Mouse (Mus musculus): ENCODE measurements around the gene Rhox4e.
"Not testable (repeated sequence)": the region's sequence is repeated elsewhere in the genome, so short reads cannot be mapped to it uniquely, and the experiment has no call there.

Rhox4e gene

GRCm38 (mm10) chrX:37557112-37557511 is at the start of gene Rhox4e:
Gene Rhox4e, plus strand, starts transcription at chrX:37557412.
- DNase-seq (ENCODE audit: low read depth in 1 of 2, low spot score in 2 of 2): not testable (repeated sequence)

GRCm38 (mm10) chrX:37514059-37514458 is 43.2 kb upstream of the Rhox4e start, which contains the start of gene Rhox4d:
Gene Rhox4d, plus strand, starts transcription at chrX:37514359.
- not testable (repeated sequence) for DNase-seq (ENCODE audit: low read depth in 1 of 2, low spot score in 2 of 2)

GRCm38 (mm10) chrX:37530152-37530551 is 27.1 kb upstream of the Rhox4e start, which contains the start of gene Rhox2e:
Gene Rhox2e, plus strand, starts transcription at chrX:37530452.
- not testable (repeated sequence) for DNase-seq (ENCODE audit: low read depth in 1 of 2, low spot score in 2 of 2)

GRCm38 (mm10) chrX:37541719-37542118 is 15.5 kb upstream of the Rhox4e start, which contains the start of gene Rhox3e:
Gene Rhox3e, plus strand, starts transcription at chrX:37542019.
- DNase-seq (ENCODE audit: low read depth in 1 of 2, low spot score in 2 of 2): not testable (repeated sequence)

- DNase-seq (ENCODE audit: low read depth in 1 of 2, low spot score in 2 of 2): not testable (repeated sequence)
These were observed 13.9 kb downstream of the Rhox4e start, which contains the start of gene Rhox2f for GRCm38 (mm10) chrX:37571105-37571504. Gene Rhox2f, plus strand, starts transcription at chrX:37571405.

GRCm38 (mm10) chrX:37572638-37573037 is 15.4 kb downstream of the Rhox4e start:
- not testable (repeated sequence) for DNase-seq (ENCODE audit: low read depth in 1 of 2, low spot score in 2 of 2)

DNA sequence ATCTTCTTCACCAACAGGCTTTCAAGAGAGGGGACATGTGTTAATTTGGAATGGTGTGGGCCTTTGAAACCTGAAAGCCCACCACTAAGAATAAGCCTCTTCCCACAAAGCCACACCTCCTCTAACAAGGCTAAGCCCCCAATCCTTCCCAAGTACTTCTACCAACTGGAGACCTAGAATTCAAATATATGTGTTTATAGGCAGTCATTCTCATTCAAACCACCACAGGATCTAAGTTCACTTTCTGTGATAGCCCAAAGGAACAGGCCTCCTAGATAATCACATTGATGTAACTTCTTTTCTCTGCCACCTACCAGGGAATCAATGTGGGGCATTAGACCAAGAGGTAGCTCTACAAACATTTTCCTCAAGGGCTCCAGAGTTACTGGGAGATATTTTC is 23.5 kb downstream of the Rhox4e start, which contains the start of gene Rhox3f:
Rhox3f (plus strand) TSS at position 301 of the 400 bp plus-strand sequence.
- not testable (repeated sequence) for DNase-seq (ENCODE audit: low read depth in 1 of 2, low spot score in 2 of 2)

GRCm38 (mm10) chrX:37607604-37608003 is 50.4 kb downstream of the Rhox4e start, which contains the start of gene Rhox4f:
Gene Rhox4f, minus strand, starts transcription at chrX:37607704.
- DNase-seq (ENCODE audit: low read depth in 1 of 2, low spot score in 2 of 2): not testable (repeated sequence)
